Mouse (Mus musculus): ENCODE data around the gene Gm3727.
"Not testable (repeated sequence)": the region's sequence is repeated elsewhere in the genome, so short reads cannot be mapped to it uniquely, and the experiment has no call there.

The Gm3727 gene

DNA sequence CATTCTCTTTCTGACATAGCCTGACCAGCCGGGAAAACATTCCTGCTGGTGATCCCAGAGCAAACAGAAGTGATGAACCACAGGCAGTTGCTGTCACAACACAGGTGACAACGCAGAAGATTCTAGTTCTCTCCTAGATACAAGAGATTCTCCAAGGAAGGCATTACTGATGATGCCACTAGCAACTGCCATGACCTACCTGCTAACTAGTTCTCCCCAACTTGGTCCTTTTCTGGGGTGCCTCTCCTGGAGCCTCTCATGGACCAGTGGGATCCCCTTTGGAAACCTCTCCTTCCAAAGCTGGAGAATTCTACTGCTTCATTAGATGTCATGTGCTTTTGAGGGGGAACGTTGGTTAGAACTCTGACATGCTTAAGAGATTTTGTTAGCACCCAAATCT is at the start of gene Gm3727:
TSS of gene Gm3727 (minus strand) at position 101 of the 400 bp plus-strand sequence.
- not testable (repeated sequence) for DNase-seq (ENCODE audit: low read depth, low spot score)

DNA sequence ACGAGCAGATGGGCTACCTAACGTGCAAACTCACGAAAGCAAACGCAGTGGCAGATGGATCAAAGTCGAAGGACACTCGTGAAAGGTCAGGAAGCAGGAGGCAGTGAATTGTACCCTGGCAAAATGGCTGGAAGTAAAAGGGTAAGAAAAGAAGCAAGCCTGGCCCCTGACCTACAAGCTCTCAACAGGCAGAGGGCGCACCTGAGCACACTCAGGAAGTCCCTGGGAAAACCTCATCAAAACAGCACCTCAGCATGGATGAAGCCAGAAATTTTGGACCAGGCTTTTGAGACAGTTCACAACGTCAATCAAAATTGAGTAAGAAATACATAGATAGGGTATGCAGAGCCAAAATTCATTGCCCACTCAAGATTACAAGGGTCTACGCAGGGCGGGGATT is 21.0 kb downstream of the Gm3727 start:
- peak; percentile 2 for DNase-seq (ENCODE audit: low read depth, low spot score)

All from CD4-positive helper T cell, adult 2 months (primary cell).